Mouse (Mus musculus): ENCODE measurements around the gene Ltb4r2. TPM values are rescaled to one million over a fixed set of nuclear protein-coding genes. Genes with fewer than 3 reads are reported as not detected.
A peak's percentile ranks its signal among the peaks of the same experiment; 100 is the strongest.

Ltb4r2 gene
- total RNA-seq, 2 experiments from 2014 or later: 0.06 to 0.13 TPM

- intact Hi-C loops (cut with DNase I): loop anchor here (5.0 kb wide), 1 partner anchor 139 kb away; no protein-coding TSS in a partner anchor
- no peak for DNase-seq (ENCODE audit: low spot score)
Observed at GRCm38 (mm10) chr14:55777806-55778205, 16.6 kb downstream of the Ltb4r2 start.

GRCm38 (mm10) chr14:55778686-55779085 lies 17.5 kb downstream of the Ltb4r2 start:
- DNase-seq (ENCODE audit: low spot score): peak; percentile 0
- intact Hi-C loops (cut with DNase I): loop anchor here (5.0 kb wide), 1 partner anchor 139 kb away; no protein-coding TSS in a partner anchor

- intact Hi-C loops (cut with DNase I): loop anchor here (2.0 to 5.0 kb wide), 2 partner anchors 83 to 138 kb away; no protein-coding TSS in a partner anchor
- no peak for DNase-seq (ENCODE audit: low spot score)
Observed at GRCm38 (mm10) chr14:55779656-55780055, 18.4 kb downstream of the Ltb4r2 start.

DNA sequence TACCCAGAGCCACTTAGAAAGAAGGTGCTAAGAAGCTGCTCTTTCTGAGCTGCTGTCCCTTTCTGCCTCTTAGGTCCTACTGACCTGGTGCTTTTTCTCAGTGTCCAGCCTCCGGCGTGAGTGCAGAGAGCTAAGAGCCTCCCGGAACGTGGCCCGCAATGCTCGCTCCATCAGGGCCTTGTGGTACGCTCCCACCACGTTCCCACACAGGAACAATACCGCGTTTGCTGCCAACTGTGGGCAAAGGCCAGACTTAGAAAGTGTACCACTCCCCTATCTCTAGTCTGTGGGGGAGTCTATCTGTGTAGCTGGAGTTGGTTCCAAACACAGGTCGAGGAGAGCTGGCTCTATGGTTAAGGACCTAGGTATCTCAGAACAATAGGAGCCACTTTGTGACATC lies 19.5 kb downstream of the Ltb4r2 start:
- DNase-seq (ENCODE audit: low spot score): no peak

GRCm38 (mm10) chr14:55781310-55781709 lies 20.1 kb downstream of the Ltb4r2 start:
- intact Hi-C loops (cut with DNase I): loop anchor here (2.0 kb wide), 1 partner anchor 81 kb away; no protein-coding TSS in a partner anchor
- DNase-seq (ENCODE audit: low spot score): no peak

More for the DNA sequence above, 19.5 kb downstream of the Ltb4r2 start:
- intact Hi-C loops (cut with DNase I): loop anchor here (2.0 kb wide), 1 partner anchor 82 kb away; no protein-coding TSS in a partner anchor

DNA sequence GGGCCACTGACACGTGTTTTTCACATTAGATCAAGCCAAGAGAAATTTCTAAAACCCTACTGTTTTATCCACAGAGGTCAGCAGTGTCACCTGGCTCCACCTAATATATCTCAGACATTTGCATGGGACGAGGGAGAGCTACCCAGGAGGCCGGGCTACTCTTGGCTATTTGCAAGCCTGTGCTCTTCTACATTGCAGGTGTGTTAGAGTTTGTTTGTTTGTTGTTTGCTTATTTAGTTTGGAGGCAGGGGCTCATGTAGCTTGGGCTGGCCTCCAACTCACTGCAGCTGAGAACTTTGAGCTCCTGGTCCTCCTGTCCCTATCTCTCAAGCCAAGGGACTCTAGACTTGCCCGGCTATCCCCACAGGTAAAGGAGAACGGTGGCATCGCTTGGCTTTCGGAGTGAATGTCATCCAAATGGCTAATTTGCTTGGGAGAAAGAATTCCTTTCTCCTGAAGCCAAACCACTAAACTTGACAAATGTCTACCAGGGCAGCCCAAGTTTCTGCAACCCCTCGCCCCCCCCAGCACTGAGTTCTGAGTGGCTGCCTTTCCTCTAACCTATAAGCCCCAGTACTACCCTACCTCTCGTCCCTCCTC lies 21.2 kb downstream of the Ltb4r2 start:
- no peak for DNase-seq (ENCODE audit: low spot score)
- intact Hi-C loops (cut with DNase I): no loop called here

DNA sequence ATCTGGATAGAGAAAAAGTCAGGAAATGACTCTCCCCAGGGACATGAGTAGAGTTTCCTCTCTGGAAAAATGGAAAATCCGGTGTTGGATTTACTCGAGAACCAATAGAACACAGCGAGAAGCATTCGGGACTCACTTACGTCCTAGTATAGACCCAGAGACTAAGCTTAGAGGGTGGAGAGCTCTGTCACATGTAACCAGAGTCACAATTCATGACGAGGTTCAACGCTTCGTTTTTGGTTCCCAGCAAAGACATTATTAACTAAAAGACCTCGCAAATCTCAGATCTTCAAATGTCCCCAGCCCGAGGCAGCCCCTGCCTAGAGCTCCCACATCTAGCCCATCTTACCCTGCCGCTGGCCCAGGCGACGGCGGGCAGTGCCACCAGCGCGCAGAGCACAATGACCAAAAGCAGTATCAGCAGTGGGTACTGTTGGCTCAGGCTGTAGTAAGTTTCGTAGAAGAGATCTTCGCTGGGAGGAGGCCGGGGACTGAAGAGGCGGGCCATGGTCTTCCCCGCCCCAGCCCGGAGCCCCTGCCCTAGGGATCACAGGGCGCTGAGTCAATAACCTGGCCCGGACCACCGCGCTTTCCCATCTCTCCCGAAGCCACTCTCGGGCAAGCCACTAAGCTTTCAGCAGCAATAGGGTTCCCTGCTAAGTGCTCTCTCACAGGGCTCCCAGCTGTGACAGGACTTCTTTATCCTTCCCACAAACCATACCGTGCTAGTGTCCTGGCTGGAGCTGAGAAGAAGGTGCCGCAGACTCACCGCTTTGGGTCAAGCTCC lies 22.1 kb downstream of the Ltb4r2 start:
- intact Hi-C loops (cut with DNase I): loop anchor here (1.0 kb wide), 1 partner anchor 41 kb away; no protein-coding TSS in a partner anchor
- no peak for DNase-seq (ENCODE audit: low spot score)

DNA sequence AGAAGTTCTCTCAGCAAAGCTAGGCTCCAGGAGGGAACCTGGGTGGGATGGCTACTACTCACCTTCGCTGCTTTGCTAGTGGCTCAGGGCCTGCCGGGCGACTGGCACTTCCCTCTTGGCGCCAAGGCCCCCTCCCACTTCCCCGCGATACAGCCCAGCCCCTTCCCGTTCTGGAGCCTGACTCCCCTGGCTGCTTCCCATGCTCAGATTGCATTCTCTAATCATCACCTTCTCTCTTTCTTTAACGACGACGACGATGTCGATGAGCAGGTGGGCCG lies 22.7 kb downstream of the Ltb4r2 start, which contains the start of gene Adcy4:
Gene Adcy4 (minus strand): TSS at position 138 of the 278 bp plus-strand sequence.
- DNase-seq (ENCODE audit: low spot score): no peak
- intact Hi-C loops (cut with DNase I): loop anchor here (1.0 kb wide), 1 partner anchor 40 kb away; no protein-coding TSS in a partner anchor

GRCm38 (mm10) chr14:55785195-55785594 lies 24.0 kb downstream of the Ltb4r2 start:
- no peak for DNase-seq (ENCODE audit: low spot score)

DNA sequence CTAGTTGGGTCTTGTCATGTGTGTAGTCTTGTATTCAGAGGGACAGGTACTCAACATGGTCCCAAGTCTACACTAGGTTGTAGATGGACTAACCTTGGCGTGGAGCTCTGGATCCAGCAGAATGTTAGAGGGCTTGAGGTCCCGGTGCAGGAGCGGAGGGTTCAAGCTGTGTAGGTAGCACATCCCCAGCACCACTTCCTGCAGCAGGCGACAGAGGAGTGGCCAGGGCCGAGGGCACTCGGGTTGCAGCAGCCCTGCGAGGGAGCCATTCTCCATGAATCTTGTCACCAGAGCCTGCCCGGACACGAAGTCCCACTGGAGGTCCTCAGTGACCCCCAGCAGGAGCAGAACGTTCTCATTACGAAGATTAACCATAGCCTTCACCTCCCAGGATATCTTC lies 26.5 kb downstream of the Ltb4r2 start:
- DNase-seq (ENCODE audit: low spot score): no peak
- intact Hi-C loops (cut with DNase I): no loop called here

More at GRCm38 (mm10) chr14:55785195-55785594, 24.0 kb downstream of the Ltb4r2 start:
- intact Hi-C loops (cut with DNase I): no loop called here

DNA sequence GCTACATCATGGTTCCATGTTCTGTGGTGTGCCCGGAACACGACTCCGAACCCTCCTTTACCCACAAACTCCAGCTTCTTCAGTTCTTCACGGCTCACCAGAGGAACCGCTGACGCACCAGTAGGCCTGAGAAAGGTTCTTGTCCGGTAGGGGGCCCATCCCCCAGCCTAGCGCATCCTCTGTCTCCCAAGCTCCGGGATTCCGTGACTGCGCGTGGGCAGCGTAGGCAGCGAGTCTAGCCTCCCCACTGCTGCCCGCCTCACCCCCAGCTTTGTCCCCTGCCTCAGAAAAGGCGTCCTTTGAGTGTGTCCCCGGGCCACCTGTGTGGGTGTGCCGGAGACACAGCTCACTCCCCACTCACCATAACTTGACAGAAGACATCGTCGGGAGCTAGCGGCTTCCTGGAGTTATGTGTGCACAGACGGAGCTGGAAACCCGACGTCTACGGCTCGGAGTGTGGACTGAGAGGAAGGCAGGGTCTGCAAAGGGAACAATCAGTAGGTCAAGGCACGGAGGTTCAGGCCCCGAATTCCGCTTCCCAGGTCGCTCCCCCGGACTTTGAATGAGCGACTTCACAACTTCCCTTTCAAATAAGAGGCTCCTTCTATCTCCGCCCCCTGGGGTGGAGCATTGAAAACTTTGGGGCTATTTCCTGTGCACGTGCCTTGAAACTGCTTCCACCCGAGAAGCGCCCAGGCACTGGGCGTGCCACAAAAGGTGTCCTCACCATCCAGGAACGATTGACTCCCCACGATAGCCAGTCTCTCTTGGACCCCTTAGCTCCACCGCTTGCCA lies 27.2 kb downstream of the Ltb4r2 start, which contains the start of gene Ripk3:
Gene Ripk3 (minus strand): TSS at position 610 of the 795 bp plus-strand sequence.
- no peak for DNase-seq (ENCODE audit: low spot score)
- intact Hi-C loops (cut with DNase I): no loop called here

GRCm38 (mm10) chr14:55793461-55793860 lies 32.2 kb downstream of the Ltb4r2 start:
- no peak for DNase-seq (ENCODE audit: low spot score)

GRCm38 (mm10) chr14:55793946-55794345 lies 32.7 kb downstream of the Ltb4r2 start:
- intact Hi-C loops (cut with DNase I): no loop called here
- DNase-seq (ENCODE audit: low spot score): no peak

More at GRCm38 (mm10) chr14:55793461-55793860, 32.2 kb downstream of the Ltb4r2 start:
- intact Hi-C loops (cut with DNase I): no loop called here

DNA sequence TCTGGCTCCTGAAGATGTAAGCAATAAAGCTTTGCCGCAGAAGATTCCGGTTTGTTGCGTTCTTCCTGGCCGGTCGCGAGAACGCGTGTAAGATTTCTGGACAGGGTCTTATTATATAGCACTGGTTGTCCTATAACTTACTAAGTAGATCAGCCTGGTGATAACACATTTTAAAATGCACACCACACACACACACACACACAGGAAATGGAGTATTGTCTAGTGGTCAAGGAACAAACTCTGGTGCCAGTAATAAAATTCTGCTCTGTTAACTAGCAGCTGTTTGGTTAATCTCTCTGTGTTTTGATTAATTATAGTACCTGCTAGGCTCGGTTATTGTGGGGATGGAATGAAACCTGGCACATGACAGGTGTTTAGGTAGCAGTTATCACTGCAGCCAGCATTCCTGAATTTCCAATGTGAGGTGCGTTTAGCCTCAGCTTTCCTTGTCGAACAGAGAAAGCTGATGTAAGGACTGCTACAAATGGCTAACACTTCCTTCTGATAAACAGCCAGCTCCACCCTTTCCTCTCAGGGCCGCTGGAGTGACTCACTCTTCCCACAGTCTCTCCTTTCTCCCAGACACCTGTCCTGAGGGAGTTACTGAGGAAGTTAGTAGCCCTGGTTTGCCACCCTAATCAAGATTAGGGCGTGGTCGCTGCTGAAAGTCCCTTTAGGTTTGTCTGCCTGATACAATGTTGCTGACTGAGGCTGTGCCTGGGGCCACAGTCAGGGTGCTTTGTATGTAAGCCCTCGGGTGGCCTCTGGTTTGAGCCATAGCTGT lies 34.3 kb downstream of the Ltb4r2 start:
- peak; percentile 45 for DNase-seq (ENCODE audit: low spot score)
- intact Hi-C loops (cut with DNase I): no loop called here

Other genes starting within 250 kb of the Ltb4r2 start
- gene Nrl, start 236.4 kb upstream of the Ltb4r2 start, total RNA-seq (2021): under 1 TPM in 1 of 2 experiments, not detected in 1; 0.18 TPM
- 10 to 100 TPM; 11.7 to 14.3 TPM for gene Pck2, start 221.2 kb upstream of the Ltb4r2 start, total RNA-seq (2021)
- gene Dcaf11, start 201.4 kb upstream of the Ltb4r2 start, total RNA-seq (2021): 100 to 1,000 TPM; 129 to 130 TPM
- under 1 TPM in 1 of 2 experiments, not detected in 1; 0.83 TPM for gene A730061H03Rik, start 201.0 kb upstream of the Ltb4r2 start, total RNA-seq (2021)
- gene Fitm1, start 185.8 kb upstream of the Ltb4r2 start, total RNA-seq (2021): 100 to 1,000 TPM; 192 to 214 TPM
- gene Psme1, start 183.3 kb upstream of the Ltb4r2 start, total RNA-seq (2021): 100 to 1,000 TPM; 249 to 283 TPM
- gene Emc9, start 176.1 kb upstream of the Ltb4r2 start, total RNA-seq (2021): 10 to 100 TPM; 56.0 to 58.1 TPM
- gene Psme2, start 170.3 kb upstream of the Ltb4r2 start, total RNA-seq (2021): 100 to 1,000 TPM in 1 of 2 experiments, 10 to 100 TPM in 1; 93.4 to 101 TPM
- 10 to 100 TPM; 25.7 to 31.3 TPM for gene Rnf31, start 169.7 kb upstream of the Ltb4r2 start, total RNA-seq (2021)
- 10 to 100 TPM; 10.1 to 11.8 TPM for gene Irf9, start 157.9 kb upstream of the Ltb4r2 start, total RNA-seq (2021)
- under 1 TPM; 0.23 to 0.36 TPM for gene Rec8, start 143.4 kb upstream of the Ltb4r2 start, total RNA-seq (2021)
- gene Ipo4, start 125.5 kb upstream of the Ltb4r2 start, total RNA-seq (2021): 10 to 100 TPM; 51.1 to 57.0 TPM
- 1 to 10 TPM; 3.0 to 3.4 TPM for gene Gm49378, start 123.5 kb upstream of the Ltb4r2 start, total RNA-seq (2021)
- 10 to 100 TPM; 39.0 to 43.8 TPM for gene Tm9sf1, start 117.6 kb upstream of the Ltb4r2 start, total RNA-seq (2021)
- gene Tssk4, start 111.2 kb upstream of the Ltb4r2 start, total RNA-seq (2021): under 1 TPM; 0.56 to 0.60 TPM
- 10 to 100 TPM; 53.0 to 53.4 TPM for gene Mdp1, start 100.9 kb upstream of the Ltb4r2 start, total RNA-seq (2021)
- 10 to 100 TPM in 1 of 2 experiments, 1 to 10 TPM in 1; 8.9 to 11.2 TPM for gene Gmpr2, start 89.5 kb upstream of the Ltb4r2 start, total RNA-seq (2021)
- 100 to 1,000 TPM; 252 to 263 TPM for gene Nedd8, start 89.3 kb upstream of the Ltb4r2 start, total RNA-seq (2021)
- gene Tinf2, start 79.6 kb upstream of the Ltb4r2 start, total RNA-seq (2021): 10 to 100 TPM; 10.0 to 10.7 TPM
- gene Tgm1, start 47.5 kb upstream of the Ltb4r2 start, total RNA-seq (2021): under 1 TPM; 0.18 to 0.36 TPM
- gene Rabggta, start 39.2 kb upstream of the Ltb4r2 start, total RNA-seq (2021): 10 to 100 TPM; 13.0 to 13.4 TPM
- 10 to 100 TPM; 43.7 to 47.0 TPM for gene Dhrs1, start 15.7 kb upstream of the Ltb4r2 start, total RNA-seq (2021)
- gene Nop9, start 15.7 kb upstream of the Ltb4r2 start, total RNA-seq (2021): 10 to 100 TPM in 1 of 2 experiments, 1 to 10 TPM in 1; 7.8 to 11.1 TPM
- gene Cideb, start 3.0 kb upstream of the Ltb4r2 start, total RNA-seq (2021): under 1 TPM; 0.56 to 0.83 TPM
- gene Ltb4r1, start 4.5 kb downstream of the Ltb4r2 start, total RNA-seq (2021): under 1 TPM in 1 of 2 experiments, not detected in 1; 0.18 TPM
- gene Adcy4, start 22.7 kb downstream of the Ltb4r2 start, total RNA-seq (2021): 10 to 100 TPM; 18.2 to 23.8 TPM
- 1 to 10 TPM; 2.3 to 3.4 TPM for gene Ripk3, start 27.4 kb downstream of the Ltb4r2 start, total RNA-seq (2021)
- gene Nfatc4, start 61.7 kb downstream of the Ltb4r2 start, total RNA-seq (2021): 1 to 10 TPM; 3.9 to 5.5 TPM
- gene Nynrin, start 92.6 kb downstream of the Ltb4r2 start, total RNA-seq (2021): 1 to 10 TPM; 8.2 to 9.7 TPM
- gene Cbln3, start 123.0 kb downstream of the Ltb4r2 start, total RNA-seq (2021): under 1 TPM in 1 of 2 experiments, not detected in 1; 0.14 TPM
- 10 to 100 TPM; 11.6 to 13.5 TPM for gene Khnyn, start 123.5 kb downstream of the Ltb4r2 start, total RNA-seq (2021)
- gene Sdr39u1, start 138.9 kb downstream of the Ltb4r2 start, total RNA-seq (2021): 100 to 1,000 TPM; 107 to 108 TPM
- 1 to 10 TPM; 1.0 to 2.5 TPM for gene Cma1, start 183.2 kb downstream of the Ltb4r2 start, total RNA-seq (2021)
- gene Cma2, start 189.6 kb downstream of the Ltb4r2 start, total RNA-seq (2021): not detected

All from heart, postnatal 25 days (tissue).